In the genomic region with DNA sequence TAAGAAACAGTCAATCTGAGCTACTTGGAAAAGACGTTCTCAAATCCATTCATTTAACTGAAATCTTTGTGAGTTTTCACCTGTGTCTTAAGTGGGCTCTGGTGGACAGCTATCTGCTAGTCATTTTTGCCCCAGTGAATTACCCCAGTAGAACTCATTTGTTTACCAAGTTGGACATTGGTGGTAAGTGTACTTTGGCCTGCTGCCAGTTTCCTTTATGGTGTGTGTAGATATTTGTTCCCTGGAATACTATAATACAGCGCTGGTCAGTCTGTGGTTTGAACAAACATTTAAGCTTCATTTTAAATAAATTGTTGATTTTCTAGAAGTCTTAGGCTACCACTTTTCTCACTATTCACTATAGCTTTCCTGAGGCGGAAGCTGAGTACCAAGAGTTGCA, we compare ENCODE assay signal across 20 mouse cellular contexts. TPM values are rescaled to one million over a fixed set of nuclear protein-coding genes. Genes with fewer than 3 reads are reported as not detected.
"Had no signal": no experiment of that assay in that cellular context is flagged by ENCODE, and none has a peak within 500 bp of the region (broad histone marks: within the 10 kb centered on the region; RNA-seq: fewer than 3 reads in every experiment).

No protein-coding gene starts in this region.

- H3K4me1 ChIP-seq: limb, embryonic 12.5 days; liver, embryonic 15.5 days; lung, embryonic 15.5 days; megakaryocyte, embryonic 14.5 days; midbrain, embryonic 12.5 days; neural tube, embryonic 12.5 days; stomach, embryonic 15.5 days had no signal

- H3K27ac ChIP-seq: hindbrain, postnatal 0 days; kidney, postnatal 0 days; layer of hippocampus, adult 2 months; limb, embryonic 12.5 days; liver, embryonic 15.5 days; lung, embryonic 15.5 days; macrophage; midbrain, embryonic 12.5 days; neural tube, embryonic 12.5 days; stomach, embryonic 15.5 days had no signal

- ATAC-seq: hindbrain, postnatal 0 days; midbrain, embryonic 16.5 days had no signal

- H3K4me3 ChIP-seq: layer of hippocampus, adult 2 months; limb, embryonic 12.5 days; liver, embryonic 15.5 days; lung, embryonic 15.5 days; megakaryocyte, embryonic 14.5 days; midbrain, embryonic 12.5 days; myocyte; neural tube, embryonic 12.5 days; stomach, embryonic 15.5 days had no signal

- H3K27me3 ChIP-seq: limb, embryonic 12.5 days; liver, embryonic 15.5 days; lung, embryonic 15.5 days; megakaryocyte, embryonic 14.5 days; midbrain, embryonic 12.5 days; neural tube, embryonic 12.5 days; stomach, embryonic 15.5 days had no signal

- H3K4me2 ChIP-seq: limb, embryonic 12.5 days; liver, embryonic 11.5 days; liver, embryonic 15.5 days; lung, embryonic 15.5 days; midbrain, embryonic 12.5 days; neural tube, embryonic 12.5 days; stomach, embryonic 15.5 days had no signal

- H3K9ac ChIP-seq: limb, embryonic 12.5 days; liver, embryonic 15.5 days; lung, embryonic 15.5 days; midbrain, embryonic 12.5 days; neural tube, embryonic 12.5 days; stomach, embryonic 15.5 days had no signal

- DNase-seq: kidney, adult 11 months; kidney, adult 9 months; kidney, postnatal 36 days; spleen, adult 18-20 months; thymus, postnatal 36 days had no signal

- H3K36me3 ChIP-seq: limb, embryonic 12.5 days; liver, embryonic 15.5 days; lung, embryonic 15.5 days; midbrain, embryonic 12.5 days; neural tube, embryonic 12.5 days; stomach, embryonic 15.5 days had no signal

- H3K9me3 ChIP-seq: limb, embryonic 12.5 days; liver, embryonic 15.5 days; lung, embryonic 15.5 days; midbrain, embryonic 12.5 days; neural tube, embryonic 12.5 days; stomach, embryonic 15.5 days had no signal

RNA-seq across cellular contexts. Expression of a gene that starts 35.8 kb away (rescaled TPM):
- polyA plus RNA-seq: macrophage, myocyte had no signal

RNA-seq across cellular contexts. Expression of a gene that starts 49.5 kb away (rescaled TPM):
- polyA plus RNA-seq: hindbrain, postnatal 0 days; kidney, postnatal 0 days; limb, embryonic 12.5 days; liver, embryonic 11.5 days; liver, embryonic 15.5 days; lung, embryonic 15.5 days; macrophage; midbrain, embryonic 12.5 days; midbrain, embryonic 16.5 days; myocyte; neural tube, embryonic 12.5 days; stomach, embryonic 15.5 days; thymus, postnatal 0 days had no signal
